Mouse (Mus musculus): ENCODE results near the gene Sppl3. TPM values are rescaled to one million over a fixed set of nuclear protein-coding genes. Genes with fewer than 3 reads are reported as not detected.

Gene Sppl3
- polyA plus RNA-seq, 1 experiment from 2014 or later, result 31.5 TPM

DNA sequence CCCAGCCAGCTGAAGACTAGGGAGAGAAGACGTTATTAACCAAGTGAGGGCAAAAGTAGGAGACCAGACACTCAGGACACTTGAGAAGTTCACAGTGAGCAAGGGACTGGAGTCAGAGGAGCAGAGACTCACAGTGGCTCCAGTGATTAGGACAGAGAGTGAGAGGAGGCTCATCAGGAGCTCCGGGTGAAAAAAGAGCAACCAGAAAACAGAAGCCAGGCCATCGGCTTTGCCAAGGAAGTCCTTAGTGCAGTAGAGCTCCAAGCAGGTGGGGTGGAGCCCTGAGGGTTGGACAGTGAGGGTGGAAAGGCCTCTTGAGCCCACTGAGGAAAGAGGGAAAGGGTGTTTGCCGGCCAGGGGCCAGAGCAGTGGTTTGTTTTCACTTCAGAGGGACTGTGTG, 7.9 kb downstream of the Sppl3 start:
- Histone ChIP-seq H3K36me3 (no peaks in the 10 kb centered on the region), H3K4me3 (replicated peaks) (no peak overlapping the region), H3K4me2 (no peak overlapping the region), H3K9me3 (no peaks in the 10 kb centered on the region), H3K27ac (peak overlapping the region; percentile 68; the same call in 1 of the 2 replicates), H3K9ac (no peak overlapping the region), H3K4me1 (peaks cover 13% of the 10 kb centered on the region), H3K27me3 (replicated peaks) (no peaks in the 10 kb centered on the region)
- whole genome bisulfite sequencing, result 43% methylated on average over 4 of the region's 4 CpGs
- no peak for ATAC-seq (ENCODE audit: insufficient read depth, low FRiP score, low read depth)

DNA sequence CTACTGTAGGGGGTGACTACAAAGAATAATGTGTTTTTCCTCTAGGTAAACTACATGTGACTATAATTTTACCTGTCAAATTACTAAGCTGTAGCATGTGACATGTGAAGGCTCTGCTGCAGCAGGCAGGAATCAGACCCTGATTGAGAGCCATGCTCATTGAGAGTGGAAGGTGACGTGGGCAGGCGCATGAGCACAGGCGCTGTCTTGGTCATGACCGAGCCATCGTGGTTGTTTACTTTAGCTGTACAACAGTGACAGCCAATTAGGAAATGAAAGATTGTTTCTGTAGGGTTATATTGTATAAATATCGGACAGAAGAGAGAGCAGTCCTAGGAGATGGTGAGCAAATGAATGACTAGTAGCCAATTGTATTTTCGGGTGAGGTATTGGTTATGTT, 11.1 kb downstream of the Sppl3 start:
- Histone ChIP-seq H3K4me3 (replicated peaks) (no peak overlapping the region), H3K36me3 (no peaks in the 10 kb centered on the region), H3K9me3 (no peaks in the 10 kb centered on the region), H3K27ac (no peak overlapping the region), H3K4me2 (no peak overlapping the region), H3K4me1 (peaks cover 8% of the 10 kb centered on the region), H3K9ac (no peak overlapping the region), H3K27me3 (replicated peaks) (no peaks in the 10 kb centered on the region)
- 56% methylated on average over 7 of the region's 7 CpGs for WGBS
- no peak for ATAC-seq (ENCODE audit: insufficient read depth, low FRiP score, low read depth)

DNA sequence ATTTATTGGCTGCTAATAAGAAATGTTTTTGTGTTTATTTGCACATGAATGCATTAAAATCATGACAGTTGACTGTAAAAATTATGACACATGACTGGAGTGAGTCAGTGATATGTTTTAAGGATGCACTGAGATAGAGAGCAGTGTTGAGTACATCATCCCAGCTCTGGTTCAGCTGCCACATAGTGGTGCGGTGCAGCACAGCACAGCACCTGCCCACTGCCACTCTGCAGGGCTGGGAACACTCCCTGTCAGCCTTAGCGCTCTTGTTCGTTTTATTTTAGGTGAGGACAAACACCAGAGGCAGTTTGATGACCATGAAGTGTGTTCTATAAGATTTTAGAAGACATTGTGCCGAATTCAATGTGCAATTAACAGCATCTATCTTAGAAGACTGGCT, 15.2 kb downstream of the Sppl3 start:
- Histone ChIP-seq H3K27me3 (replicated peaks) (no peaks in the 10 kb centered on the region), H3K36me3 (no peaks in the 10 kb centered on the region), H3K27ac (no peak overlapping the region), H3K4me1 (no peaks in the 10 kb centered on the region; the same call in 1 of the 2 replicates), H3K9me3 (no peaks in the 10 kb centered on the region), H3K4me3 (replicated peaks) (no peak overlapping the region), H3K9ac (no peak overlapping the region), H3K4me2 (no peak overlapping the region)
- ATAC-seq (ENCODE audit: insufficient read depth, low FRiP score, low read depth), result no peak
- 78% methylated on average over 4 of the region's 4 CpGs for WGBS

GRCm38 (mm10) chr5:115027109-115027508, 16.2 kb downstream of the Sppl3 start:
- Histone ChIP-seq H3K9me3 (no peaks in the 10 kb centered on the region), H3K4me2 (no peak overlapping the region), H3K27me3 (replicated peaks) (no peaks in the 10 kb centered on the region), H3K4me1 (no peaks in the 10 kb centered on the region; the same call in 1 of the 2 replicates), H3K9ac (no peak overlapping the region), H3K4me3 (replicated peaks) (no peak overlapping the region), H3K36me3 (no peaks in the 10 kb centered on the region), H3K27ac (no peak overlapping the region)
- no peak for ATAC-seq (ENCODE audit: insufficient read depth, low FRiP score, low read depth)
- 79% methylated on average over 3 of the region's 3 CpGs for WGBS

DNA sequence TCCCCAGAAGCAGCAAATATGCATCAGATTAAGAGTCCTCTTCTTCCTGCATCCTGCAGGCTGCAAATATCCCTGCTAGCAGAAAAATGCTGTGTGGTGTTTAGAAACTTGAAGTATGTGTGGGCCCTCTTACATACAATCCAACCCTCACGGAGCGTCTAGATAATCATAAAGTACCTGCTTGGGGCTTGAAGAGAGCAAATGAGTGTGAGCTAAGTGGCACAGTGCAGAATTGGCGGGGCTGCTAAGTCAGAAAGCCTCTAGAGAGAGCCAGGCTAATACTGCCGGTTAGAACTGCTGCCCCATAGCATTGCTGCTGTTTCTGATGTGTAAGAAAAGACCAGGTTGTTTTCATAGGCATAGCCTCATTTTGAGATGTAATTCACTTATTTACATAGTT, 18.0 kb downstream of the Sppl3 start:
- Histone ChIP-seq H3K9ac (no peak overlapping the region), H3K9me3 (no peaks in the 10 kb centered on the region), H3K4me2 (no peak overlapping the region), H3K27ac (no peak overlapping the region), H3K4me1 (peaks cover 7% of the 10 kb centered on the region; the same call in 1 of the 2 replicates), H3K4me3 (replicated peaks) (no peak overlapping the region), H3K36me3 (no peaks in the 10 kb centered on the region), H3K27me3 (replicated peaks) (no peaks in the 10 kb centered on the region)
- no peak for ATAC-seq (ENCODE audit: insufficient read depth, low FRiP score, low read depth)
- 89% methylated on average over 4 of the region's 4 CpGs for WGBS

GRCm38 (mm10) chr5:115029509-115029908, 18.6 kb downstream of the Sppl3 start:
- H3K4me2 ChIP-seq, result no peak overlapping the region
- no peaks in the 10 kb centered on the region for H3K36me3 ChIP-seq
- H3K9me3 ChIP-seq, result no peaks in the 10 kb centered on the region
- WGBS, result 86% methylated on average over 3 of the region's 3 CpGs
- H3K4me3 ChIP-seq (replicated peaks), result no peak overlapping the region
- no peak overlapping the region for H3K27ac ChIP-seq
- H3K27me3 ChIP-seq (replicated peaks), result no peaks in the 10 kb centered on the region
- ATAC-seq (ENCODE audit: insufficient read depth, low FRiP score, low read depth), result no peak
- H3K9ac ChIP-seq, result no peak overlapping the region
- H3K4me1 ChIP-seq, result peaks cover 7% of the 10 kb centered on the region; the same call in 1 of the 2 replicates

DNA sequence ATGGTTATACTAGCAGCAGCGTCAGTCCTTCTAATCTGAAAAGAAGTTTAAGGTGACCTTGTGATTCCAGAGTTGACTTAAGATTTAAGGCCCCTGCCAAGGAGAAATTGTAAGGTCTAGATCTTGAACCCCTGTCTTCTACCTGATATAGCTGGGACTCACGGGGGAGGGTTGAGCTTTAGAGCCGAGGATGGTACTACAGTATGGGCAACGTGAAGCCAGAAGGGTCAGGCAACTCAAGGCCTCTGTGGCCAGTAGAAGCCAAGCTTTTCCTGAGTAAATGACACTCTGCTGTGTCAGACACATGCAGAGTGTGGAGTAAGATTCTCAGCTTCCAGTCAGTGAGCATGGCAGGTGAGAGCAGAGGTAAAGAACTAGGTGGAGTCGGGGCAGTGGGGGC, 20.6 kb downstream of the Sppl3 start:
- WGBS, result 78% methylated on average over 5 of the region's 5 CpGs
- no peak overlapping the region for H3K9ac ChIP-seq
- no peak overlapping the region for H3K4me2 ChIP-seq
- no peak overlapping the region for H3K4me3 ChIP-seq (replicated peaks)
- no peak for ATAC-seq (ENCODE audit: insufficient read depth, low FRiP score, low read depth)
- H3K27me3 ChIP-seq (replicated peaks), result no peaks in the 10 kb centered on the region
- H3K9me3 ChIP-seq, result no peaks in the 10 kb centered on the region
- H3K36me3 ChIP-seq, result no peaks in the 10 kb centered on the region
- H3K27ac ChIP-seq, result no peak overlapping the region
- peaks cover 9% of the 10 kb centered on the region; the same call in 1 of the 2 replicates for H3K4me1 ChIP-seq

GRCm38 (mm10) chr5:115032620-115033019, 21.7 kb downstream of the Sppl3 start:
- H3K4me3 ChIP-seq (replicated peaks), result no peak overlapping the region
- H3K27me3 ChIP-seq (replicated peaks), result no peaks in the 10 kb centered on the region
- H3K4me2 ChIP-seq, result no peak overlapping the region
- no peaks in the 10 kb centered on the region for H3K36me3 ChIP-seq
- 82% methylated on average over 2 of the region's 2 CpGs for WGBS
- H3K9ac ChIP-seq, result no peak overlapping the region
- H3K27ac ChIP-seq, result no peak overlapping the region
- ATAC-seq (ENCODE audit: insufficient read depth, low FRiP score, low read depth), result no peak
- H3K9me3 ChIP-seq, result no peaks in the 10 kb centered on the region
- H3K4me1 ChIP-seq, result peaks cover 10% of the 10 kb centered on the region; the same call in 1 of the 2 replicates

- Histone ChIP-seq H3K9ac (no peak overlapping the region), H3K36me3 (no peaks in the 10 kb centered on the region), H3K9me3 (no peaks in the 10 kb centered on the region), H3K4me2 (no peak overlapping the region), H3K27me3 (replicated peaks) (no peaks in the 10 kb centered on the region), H3K27ac (no peak overlapping the region), H3K4me3 (replicated peaks) (no peak overlapping the region), H3K4me1 (peaks cover 10% of the 10 kb centered on the region; the same call in 1 of the 2 replicates)
- 94% methylated on average over 1 of the region's 1 CpGs for WGBS
- no peak for ATAC-seq (ENCODE audit: insufficient read depth, low FRiP score, low read depth)
These were observed 24.3 kb downstream of the Sppl3 start for GRCm38 (mm10) chr5:115035217-115035616.

DNA sequence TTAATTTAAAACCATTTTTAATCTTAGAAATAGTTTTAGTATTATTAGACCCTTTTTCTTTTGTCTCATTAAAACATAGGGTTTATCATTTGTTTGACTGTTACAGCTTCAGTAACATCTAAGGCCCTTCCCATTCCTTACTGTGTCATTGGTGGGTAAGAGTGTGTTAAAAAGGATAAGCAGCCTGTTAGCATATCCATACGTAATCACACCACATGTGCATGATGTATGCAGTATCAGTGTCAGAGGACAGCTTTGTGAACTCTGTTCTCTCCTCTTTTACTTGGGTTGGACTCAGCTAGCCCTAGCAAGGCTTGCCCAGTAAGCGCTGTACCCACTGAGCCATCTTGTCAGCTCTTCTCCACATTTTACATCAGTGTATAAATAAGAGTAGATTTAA, 26.2 kb downstream of the Sppl3 start:
- H3K9me3 ChIP-seq, result no peaks in the 10 kb centered on the region
- H3K27ac ChIP-seq, result no peak overlapping the region
- peaks cover 10% of the 10 kb centered on the region; the same call in 1 of the 2 replicates for H3K4me1 ChIP-seq
- no peaks in the 10 kb centered on the region for H3K27me3 ChIP-seq (replicated peaks)
- no peaks in the 10 kb centered on the region for H3K36me3 ChIP-seq
- 79% methylated on average over 2 of the region's 2 CpGs for WGBS
- H3K4me2 ChIP-seq, result no peak overlapping the region
- H3K9ac ChIP-seq, result no peak overlapping the region
- no peak overlapping the region for H3K4me3 ChIP-seq (replicated peaks)
- no peak for ATAC-seq (ENCODE audit: insufficient read depth, low FRiP score, low read depth)

DNA sequence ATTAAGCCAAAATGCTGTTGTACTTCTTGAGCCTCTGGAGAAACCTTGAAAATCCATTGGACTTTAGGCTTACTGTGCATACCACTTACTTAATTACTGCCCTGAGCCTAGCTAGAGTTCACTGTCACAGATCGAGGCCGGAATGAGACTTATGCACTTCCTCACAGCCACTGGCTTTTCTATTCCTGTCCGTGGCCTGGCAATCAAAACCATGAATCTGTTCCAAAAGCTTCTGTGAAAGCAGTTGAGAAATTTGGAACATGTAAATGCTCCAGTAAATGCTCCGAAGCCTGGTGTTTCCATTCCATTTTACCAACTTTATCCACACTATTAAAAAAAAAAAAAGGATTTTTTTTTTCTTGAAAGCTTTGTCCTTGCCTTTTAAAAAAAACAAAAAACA, 29.8 kb downstream of the Sppl3 start:
- H3K4me1 ChIP-seq, result 0 out of 2 replicates have a peak, but pooled peaks cover 2% of the 10 kb centered on the region
- H3K4me2 ChIP-seq, result no peak overlapping the region
- no peak overlapping the region for H3K27ac ChIP-seq
- no peaks in the 10 kb centered on the region for H3K27me3 ChIP-seq (replicated peaks)
- H3K9ac ChIP-seq, result no peak overlapping the region
- 52% methylated on average over 4 of the region's 4 CpGs for WGBS
- H3K4me3 ChIP-seq (replicated peaks), result no peak overlapping the region
- ATAC-seq (ENCODE audit: insufficient read depth, low FRiP score, low read depth), result no peak
- H3K9me3 ChIP-seq, result no peaks in the 10 kb centered on the region
- H3K36me3 ChIP-seq, result no peaks in the 10 kb centered on the region

GRCm38 (mm10) chr5:115043626-115044025, 32.7 kb downstream of the Sppl3 start:
- H3K9me3 ChIP-seq, result no peaks in the 10 kb centered on the region
- ATAC-seq (ENCODE audit: insufficient read depth, low FRiP score, low read depth), result no peak
- WGBS, result 84% methylated on average over 4 of the region's 4 CpGs
- no peaks in the 10 kb centered on the region for H3K4me1 ChIP-seq
- H3K27me3 ChIP-seq (replicated peaks), result no peaks in the 10 kb centered on the region
- H3K4me3 ChIP-seq (replicated peaks), result no peak overlapping the region
- no peaks in the 10 kb centered on the region for H3K36me3 ChIP-seq
- H3K4me2 ChIP-seq, result no peak overlapping the region
- H3K27ac ChIP-seq, result no peak overlapping the region
- H3K9ac ChIP-seq, result no peak overlapping the region

- H3K4me2 ChIP-seq, result no peak overlapping the region
- 78% methylated on average over 2 of the region's 2 CpGs for WGBS
- H3K4me3 ChIP-seq (replicated peaks), result no peak overlapping the region
- H3K36me3 ChIP-seq, result no peaks in the 10 kb centered on the region
- no peak overlapping the region for H3K27ac ChIP-seq
- ATAC-seq (ENCODE audit: insufficient read depth, low FRiP score, low read depth), result no peak
- no peaks in the 10 kb centered on the region for H3K27me3 ChIP-seq (replicated peaks)
- no peak overlapping the region for H3K9ac ChIP-seq
- H3K9me3 ChIP-seq, result no peaks in the 10 kb centered on the region
- no peaks in the 10 kb centered on the region for H3K4me1 ChIP-seq
These were observed 34.3 kb downstream of the Sppl3 start for GRCm38 (mm10) chr5:115045146-115045677.

All from stomach, embryonic 15.5 days (tissue).